Comparison of ENCODE assay signal across 8 mouse cellular contexts in genomic region chr13:113986864-113987562, GRCm38 (mm10).
A peak's percentile ranks its signal among the peaks of the same experiment; 100 is the strongest.
DNase-seq lines count a peak whose midpoint lies in the region; ATAC-seq and TF ChIP-seq lines count a peak whose summit lies in the region.

No protein-coding gene starts in this region.

- no peak for TF ChIP-seq CTCF in kidney, adult 2 months (conservative IDR thresholded peaks at IDR 0.05; ENCODE audit: insufficient read depth, insufficient read length, low read depth, low read length)

- H3K36me3 ChIP-seq in kidney, adult 2 months (ENCODE audit: control insufficient read depth, insufficient read depth, low read length) = no peaks in the 10 kb centered on the region
- H3K36me3 ChIP-seq in embryonic facial prominence, embryonic 14.5 days (ENCODE audit: control insufficient read depth, insufficient read depth, low read length) = no peaks in the 10 kb centered on the region

- no peak overlapping the region for H3K4me2 ChIP-seq in embryonic facial prominence, embryonic 14.5 days (ENCODE audit: low read depth, low read length)

- H3K4me1 ChIP-seq in kidney, adult 2 months (ENCODE audit: control insufficient read depth, insufficient read depth, low read length) = no peaks in the 10 kb centered on the region
- H3K4me1 ChIP-seq in embryonic facial prominence, embryonic 14.5 days (ENCODE audit: control insufficient read depth, insufficient read depth, low read length) = peaks cover 5% of the 10 kb centered on the region

- TF ChIP-seq POLR2A in kidney, adult 2 months (IDR thresholded peaks at IDR 0.05; ENCODE audit: low read depth, low read length) = no peak

- H3K9me3 ChIP-seq in embryonic facial prominence, embryonic 14.5 days (ENCODE audit: control insufficient read depth, low read length) = no peaks in the 10 kb centered on the region

- ATAC-seq in embryonic facial prominence, embryonic 14.5 days (ENCODE audit: low read depth) = no peak

- no peak overlapping the region for H3K27ac ChIP-seq in kidney, adult 2 months (ENCODE audit: insufficient read depth, low read depth, low read length)
- no peak overlapping the region; the same call in 1 of the 2 replicates for H3K27ac ChIP-seq in embryonic facial prominence, embryonic 14.5 days (replicated peaks; ENCODE audit: low read depth, low read length)

- DNase-seq in kidney, adult 2 months = peak; percentile 27
- no peak for DNase-seq in kidney, postnatal 25 days
- peak; percentile 85 for DNase-seq in adrenal gland, postnatal 10 days
- peak; percentile 68 for DNase-seq in embryonic facial prominence, embryonic 14.5 days (ENCODE audit: low spot score)
- DNase-seq in lung, postnatal 10 days = peak; percentile 47
- DNase-seq in spleen, postnatal 36 days (ENCODE audit: low spot score in 2 of 2) = no peak
- no peak for DNase-seq in urinary bladder, postnatal 10 days (ENCODE audit: low spot score)
- no peak for DNase-seq in embryo, embryonic 11 days

- no peak overlapping the region for H3K4me3 ChIP-seq in kidney, adult 2 months (ENCODE audit: insufficient read depth, low read depth, low read length)
- no peak overlapping the region for H3K4me3 ChIP-seq in embryonic facial prominence, embryonic 14.5 days (ENCODE audit: low read depth, low read length)

- WGBS in kidney, adult 2 months = 86% methylated on average over 13 of the region's 13 CpGs
- WGBS in embryonic facial prominence, embryonic 14.5 days = 73% methylated on average over 13 of the region's 13 CpGs

- H3K27me3 ChIP-seq in kidney, adult 2 months (replicated peaks; ENCODE audit: control insufficient read depth, insufficient read depth, low read length) = no peaks in the 10 kb centered on the region
- H3K27me3 ChIP-seq in embryonic facial prominence, embryonic 14.5 days (replicated peaks; ENCODE audit: control insufficient read depth, insufficient read depth, low read length) = no peaks in the 10 kb centered on the region

- no peak overlapping the region for H3K9ac ChIP-seq in embryonic facial prominence, embryonic 14.5 days (ENCODE audit: low read depth, low read length)

Comparison
In these comparisons a context has a peak if more than half of its experiments do, and no peak if none do; other contexts are left out.
1. DNase-seq: peak in kidney, adult 2 months (single experiment), adrenal gland, postnatal 10 days (single experiment), embryonic facial prominence, embryonic 14.5 days (single experiment) and lung, postnatal 10 days (single experiment); none in kidney, postnatal 25 days (0 of 2), spleen, postnatal 36 days (0 of 2), urinary bladder, postnatal 10 days (single experiment) and embryo, embryonic 11 days (single experiment).